Mouse (Mus musculus): Measurements from ENCODE around the gene Fbxl17.

GRCm38 (mm10) chr17:63195496-63195895, 304.3 kb downstream of the Fbxl17 start:
- TF ChIP-seq CTCF (IDR thresholded peaks at IDR 0.05; ENCODE audit: borderline replicate concordance, insufficient read depth, low read length) (no peak), POLR2A (IDR thresholded peaks at IDR 0.05; ENCODE audit: low read depth, low read length) (no peak)

Data from embryonic fibroblast, embryonic 13.5 days (primary cell).